Mouse (Mus musculus) kidney, adult 2 months (tissue): ENCODE data around the gene Dkk2.

Source experiments
- CTCF ChIP-seq: fragments of 200-500 bp; conservative IDR thresholded peaks from 2 replicates; pipeline ENCODE4 v1.5.1; 2011; ENCODE audit warnings: low read depth, mild to moderate bottlenecking, control low read depth, low read length, moderate library complexity, mixed read lengths; ENCODE audit not compliant: insufficient read depth, insufficient read length
- POLR2A ChIP-seq: fragments of 200-500 bp; IDR thresholded peaks from one replicate; pipeline ENCODE4 v1.6.1; 2011; ENCODE audit warnings: low read depth, low read length, control low read depth

DNA sequence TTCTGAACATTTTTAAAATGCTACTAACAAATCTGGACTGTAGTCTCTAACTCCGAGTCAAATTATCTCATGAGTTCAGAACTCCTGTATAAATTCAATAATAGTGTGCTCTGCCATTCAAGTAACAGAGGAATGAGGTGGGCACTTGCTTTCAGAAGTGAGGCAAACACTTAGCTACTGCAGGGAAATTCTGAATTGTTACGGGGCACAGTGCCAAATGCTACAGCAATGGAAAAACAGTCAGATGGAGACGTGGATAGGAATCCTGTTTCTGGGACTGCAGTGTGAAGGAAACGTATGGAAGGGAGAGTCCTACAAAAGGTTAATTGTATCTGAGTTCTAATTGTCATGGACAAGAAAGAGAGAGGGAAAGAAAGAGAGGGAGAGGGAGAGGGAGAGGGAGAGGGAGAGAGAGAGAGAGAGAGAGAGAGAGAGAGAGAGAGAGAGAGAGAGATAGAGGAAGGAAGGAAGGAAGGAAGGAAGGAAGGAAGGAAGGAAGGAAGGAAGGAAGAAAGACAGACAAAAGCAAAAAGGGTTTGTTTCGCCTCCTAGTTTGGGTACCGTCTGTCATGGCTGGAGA, 64.4 kb downstream of the Dkk2 start:
- no peak for TF ChIP-seq CTCF
- TF ChIP-seq POLR2A, result no peak
